Mouse (Mus musculus) liver, embryonic 14.5 days (tissue): ENCODE measurements at regions not wholly inside any gene's neighbourhood (a gene's known extent, or its start where the extent isn't known, plus 50 kb on each side); places are given as distances from the start of the nearest gene placed in this dataset.

Experiments
- CTCF ChIP-seq: IDR thresholded peaks from 2 replicates; pipeline ENCODE4 v1.5.1; 2016; ENCODE audit warnings: antibody characterized with exemption, low read depth, control low read depth
- EP300 ChIP-seq: IDR thresholded peaks from 2 replicates; pipeline ENCODE4 v1.6.1; 2016; ENCODE audit warnings: antibody characterized with exemption, low read depth

DNA sequence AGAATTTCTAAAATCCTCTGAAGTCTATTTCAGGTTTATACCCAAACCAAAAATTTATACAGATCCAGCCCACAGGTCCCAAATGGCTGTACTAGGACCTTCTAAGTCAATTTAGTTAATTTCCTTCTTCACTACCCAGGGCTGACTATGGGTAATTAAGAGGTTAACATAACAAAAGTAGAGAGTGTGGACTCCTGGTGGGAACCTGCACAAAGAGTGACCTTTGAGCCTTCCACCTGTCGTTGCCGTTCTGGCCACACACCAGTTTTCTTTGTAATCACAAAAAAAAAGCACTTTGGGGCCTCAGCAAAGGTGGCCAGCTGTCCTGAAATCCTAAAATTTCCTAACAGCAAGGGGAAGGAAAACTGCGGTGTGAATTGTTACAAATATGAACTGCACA, 197.3 kb upstream of the Arx start:
- no peak for TF ChIP-seq CTCF
- TF ChIP-seq EP300 = no peak
